Mouse (Mus musculus) E14TG2a.4 (cell line): Measurements from ENCODE around the gene Usp10.
A peak's percentile ranks its signal among the peaks of the same experiment; 100 is the strongest.

Experiments
- H3K27me3 ChIP-seq: 2 replicates; pipeline ENCODE4 v1.6.1; 2014; ENCODE audit warnings: low read length, control low read depth; ENCODE audit not compliant: insufficient read depth
- H3K36me3 ChIP-seq: 2 replicates; pipeline ENCODE4 v1.6.1; 2014; ENCODE audit warnings: low read length, control low read depth; ENCODE audit not compliant: insufficient read depth
- H3K4me1 ChIP-seq: replicated peaks from 2 replicates; pipeline ENCODE4 v1.6.1; 2014; ENCODE audit warnings: low read depth, low read length, control low read depth
- H3K4me3 ChIP-seq: replicated peaks from 2 replicates; pipeline ENCODE4 v1.5.1; 2014; ENCODE audit warnings: mild to moderate bottlenecking, low read length
- H3K9me3 ChIP-seq: 2 replicates; pipeline ENCODE4 v1.6.1; 2014; ENCODE audit warnings: low read length, control low read depth
- CTCF ChIP-seq: conservative IDR thresholded peaks from 2 replicates; pipeline ENCODE4 v1.5.1; 2014; ENCODE audit warnings: low read length
- NANOG ChIP-seq: IDR thresholded peaks from 2 replicates; pipeline ENCODE4 v1.6.1; 2014; ENCODE audit warnings: borderline replicate concordance, low read length, mixed read lengths
- POU5F1 ChIP-seq: IDR thresholded peaks from 2 replicates; pipeline ENCODE4 v1.6.1; 2014; ENCODE audit warnings: low read length, borderline replicate concordance

Usp10 gene

DNA sequence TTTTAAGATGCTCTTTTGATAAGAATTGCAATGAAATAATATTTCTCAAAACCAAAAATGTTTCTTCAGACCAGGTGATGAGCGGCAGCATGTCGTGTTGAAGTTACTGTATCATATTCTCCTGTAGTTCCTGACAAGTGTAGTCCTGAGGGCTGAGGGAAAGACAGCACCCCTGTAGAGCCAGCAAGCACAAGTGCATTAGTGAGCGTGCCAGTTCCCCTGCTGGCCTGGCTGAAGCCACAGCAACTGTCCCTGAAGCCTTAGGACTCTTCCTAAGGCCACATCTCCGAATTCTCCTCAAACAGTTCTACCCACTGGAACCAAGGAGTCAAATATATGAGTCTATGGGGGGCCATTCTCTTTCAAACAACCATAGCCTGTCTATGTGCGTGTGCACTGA is 13.1 kb downstream of the Usp10 start:
- no peak for TF ChIP-seq CTCF
- no peak for TF ChIP-seq NANOG
- TF ChIP-seq POU5F1: no peak

DNA sequence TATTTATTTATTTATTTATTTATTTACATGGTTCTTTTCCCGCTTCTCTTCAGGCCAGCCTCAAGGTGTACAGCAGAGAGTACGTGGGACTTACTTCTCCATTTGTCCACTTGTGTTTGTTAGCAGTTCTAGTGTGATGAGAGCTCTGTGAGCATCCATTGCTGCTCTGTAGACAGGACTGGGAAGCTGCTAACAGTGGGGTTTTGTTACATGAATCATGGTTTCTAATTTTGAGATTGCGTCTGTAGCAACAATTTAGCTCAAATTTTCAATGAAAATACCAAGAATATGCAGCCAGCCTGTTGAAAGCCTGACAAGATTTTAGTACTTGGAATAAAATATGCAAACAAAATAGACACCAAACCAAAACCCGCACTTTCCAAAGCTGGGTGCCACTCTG is 15.3 kb downstream of the Usp10 start:
- Histone ChIP-seq H3K4me3 (no peak overlapping the region), H3K36me3 (peaks cover 86% of the 10 kb centered on the region), H3K9me3 (no peaks in the 10 kb centered on the region), H3K27me3 (no peaks in the 10 kb centered on the region), H3K4me1 (peaks cover 98% of the 10 kb centered on the region)
- TF ChIP-seq CTCF: no peak
- no peak for TF ChIP-seq POU5F1
- TF ChIP-seq NANOG: no peak

More for the DNA sequence above, 13.1 kb downstream of the Usp10 start:
- Histone ChIP-seq H3K9me3 (no peaks in the 10 kb centered on the region), H3K36me3 (peaks cover 89% of the 10 kb centered on the region), H3K27me3 (no peaks in the 10 kb centered on the region), H3K4me1 (peaks cover 93% of the 10 kb centered on the region), H3K4me3 (0 out of 2 replicates have a peak overlapping the region, but pooled peaks have one; percentile 13)

DNA sequence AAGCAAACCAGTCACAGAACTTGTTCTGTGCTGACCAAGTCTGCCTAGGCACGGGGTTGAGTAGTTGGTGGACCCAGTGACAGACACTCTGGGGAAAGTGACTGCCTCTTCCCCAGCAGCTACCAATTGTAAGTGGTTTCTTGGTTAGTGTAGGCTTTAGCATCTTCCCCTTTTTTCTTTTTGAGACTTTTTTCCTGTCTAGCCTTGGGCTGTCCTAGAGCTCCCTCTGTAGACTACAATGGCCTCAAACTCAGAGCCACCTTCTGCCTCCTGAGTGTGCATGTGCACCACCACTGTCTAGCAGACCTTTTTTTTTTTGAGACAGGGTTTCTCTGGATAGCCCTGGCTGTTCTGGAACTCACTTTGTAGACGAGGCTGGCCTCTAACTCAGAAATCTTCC is 16.3 kb downstream of the Usp10 start:
- H3K4me3 ChIP-seq: no peak overlapping the region
- H3K36me3 ChIP-seq: peaks cover 82% of the 10 kb centered on the region
- H3K27me3 ChIP-seq: no peaks in the 10 kb centered on the region
- TF ChIP-seq NANOG (no peak), POU5F1 (no peak), CTCF (no peak)
- no peaks in the 10 kb centered on the region for H3K9me3 ChIP-seq
- peaks cover 97% of the 10 kb centered on the region for H3K4me1 ChIP-seq

DNA sequence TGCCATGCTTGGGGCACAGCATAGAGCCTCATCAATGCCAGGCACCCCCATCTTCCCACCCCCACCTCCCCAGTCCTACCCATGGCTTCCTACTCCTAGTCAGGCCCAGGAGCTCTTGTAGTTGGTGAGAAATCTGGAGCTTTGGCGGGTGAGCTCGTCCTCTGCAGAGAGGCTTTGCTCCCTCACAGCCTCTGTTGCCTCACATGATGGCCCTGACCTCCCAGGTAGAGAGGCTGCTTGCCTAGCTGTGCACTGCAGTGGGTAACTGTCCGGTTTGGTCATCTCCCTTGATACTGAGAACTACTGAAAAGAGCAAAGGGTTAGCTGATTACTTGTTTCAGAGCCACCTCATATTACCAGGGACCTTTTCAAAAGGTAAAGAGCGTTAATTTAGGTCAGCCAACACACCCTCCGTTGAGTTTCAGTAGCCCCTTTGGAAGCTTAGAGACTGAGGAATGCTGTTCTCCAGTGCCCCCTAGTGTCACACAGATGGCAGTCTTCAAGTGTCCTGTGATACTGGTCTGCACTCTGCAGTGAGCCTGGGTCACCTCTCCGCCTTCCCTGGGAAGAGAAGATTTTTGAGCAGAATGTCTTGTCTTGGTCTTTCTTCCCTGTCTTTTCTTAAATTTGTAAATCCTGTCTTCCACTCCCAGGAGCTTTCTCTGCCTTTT is 17.4 kb downstream of the Usp10 start:
- Histone ChIP-seq H3K36me3 (peaks cover 83% of the 10 kb centered on the region), H3K9me3 (no peaks in the 10 kb centered on the region), H3K4me3 (peak overlapping the region; percentile 39), H3K27me3 (no peaks in the 10 kb centered on the region), H3K4me1 (peaks cover 97% of the 10 kb centered on the region)
- TF ChIP-seq NANOG: no peak
- TF ChIP-seq POU5F1: no peak
- peak; percentile 52 for TF ChIP-seq CTCF

DNA sequence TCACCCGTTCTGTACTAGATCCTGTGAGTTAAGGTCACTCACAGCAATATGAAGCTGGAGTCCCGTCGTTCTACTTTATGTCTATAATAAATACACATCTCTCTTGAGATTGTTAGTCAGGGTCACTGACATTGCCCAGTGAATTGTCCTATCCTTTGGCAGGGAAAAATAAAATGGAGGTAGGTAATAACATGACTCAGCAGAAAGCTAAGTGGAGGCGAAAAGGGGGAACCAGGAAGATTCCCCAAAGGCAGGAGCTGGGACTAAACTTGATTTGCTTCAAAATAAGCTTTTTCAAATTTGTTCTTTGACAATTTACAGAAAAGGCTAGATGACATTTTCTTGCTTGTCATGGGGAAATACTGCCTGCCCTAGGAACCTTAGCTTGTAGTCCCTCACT is 21.2 kb downstream of the Usp10 start:
- Histone ChIP-seq H3K4me3 (no peak overlapping the region), H3K27me3 (no peaks in the 10 kb centered on the region), H3K4me1 (peaks cover 98% of the 10 kb centered on the region), H3K36me3 (peaks cover 86% of the 10 kb centered on the region), H3K9me3 (no peaks in the 10 kb centered on the region)
- TF ChIP-seq POU5F1 (no peak), NANOG (no peak), CTCF (no peak)

DNA sequence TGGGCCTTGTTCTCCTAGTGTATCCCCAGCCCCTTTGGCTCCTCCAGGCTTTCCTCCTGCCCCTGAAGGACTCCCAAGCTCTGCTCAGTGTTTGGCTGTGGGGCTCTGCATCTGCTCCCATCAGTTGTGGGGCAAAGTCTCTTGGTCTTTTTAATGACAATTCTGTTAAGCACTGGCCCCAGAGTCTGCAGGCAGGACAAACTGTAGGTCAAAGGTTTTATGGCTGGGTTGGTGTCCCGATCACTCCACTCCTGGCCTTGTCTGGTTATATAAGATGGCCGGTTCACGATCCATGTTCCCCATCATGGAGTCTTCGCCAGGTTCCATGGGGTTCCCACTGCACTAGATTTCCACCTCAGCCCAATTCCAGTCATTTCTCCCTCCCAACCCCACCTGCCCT is 23.5 kb downstream of the Usp10 start:
- TF ChIP-seq NANOG: no peak
- TF ChIP-seq CTCF: no peak
- no peak for TF ChIP-seq POU5F1
- H3K36me3 ChIP-seq: peaks cover 87% of the 10 kb centered on the region
- H3K4me3 ChIP-seq: no peak overlapping the region
- no peaks in the 10 kb centered on the region for H3K27me3 ChIP-seq
- H3K4me1 ChIP-seq: peaks cover 98% of the 10 kb centered on the region
- H3K9me3 ChIP-seq: no peaks in the 10 kb centered on the region

DNA sequence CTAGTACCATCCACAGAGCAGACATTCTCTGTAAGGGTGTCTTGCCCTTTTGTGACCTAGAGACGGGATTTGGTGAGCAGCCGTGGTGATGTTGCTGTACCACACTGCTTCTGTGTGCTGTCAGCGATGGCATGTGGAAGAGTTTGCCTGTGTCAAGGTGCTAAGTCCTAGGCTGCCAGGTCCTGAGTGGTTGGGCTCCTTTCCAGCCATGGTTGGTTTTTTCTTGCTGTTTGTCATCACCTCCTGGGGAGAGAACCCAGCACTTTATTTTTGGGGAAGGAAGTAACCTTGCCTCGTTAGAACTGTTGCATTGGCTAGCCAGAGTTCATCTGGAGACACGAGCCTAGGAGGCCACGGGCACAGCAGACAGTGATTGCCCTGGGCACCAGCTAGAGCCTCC is 25.4 kb downstream of the Usp10 start:
- Histone ChIP-seq H3K4me3 (no peak overlapping the region), H3K4me1 (peaks cover 98% of the 10 kb centered on the region), H3K27me3 (no peaks in the 10 kb centered on the region), H3K9me3 (no peaks in the 10 kb centered on the region), H3K36me3 (peaks cover 95% of the 10 kb centered on the region)
- no peak for TF ChIP-seq POU5F1
- no peak for TF ChIP-seq NANOG

DNA sequence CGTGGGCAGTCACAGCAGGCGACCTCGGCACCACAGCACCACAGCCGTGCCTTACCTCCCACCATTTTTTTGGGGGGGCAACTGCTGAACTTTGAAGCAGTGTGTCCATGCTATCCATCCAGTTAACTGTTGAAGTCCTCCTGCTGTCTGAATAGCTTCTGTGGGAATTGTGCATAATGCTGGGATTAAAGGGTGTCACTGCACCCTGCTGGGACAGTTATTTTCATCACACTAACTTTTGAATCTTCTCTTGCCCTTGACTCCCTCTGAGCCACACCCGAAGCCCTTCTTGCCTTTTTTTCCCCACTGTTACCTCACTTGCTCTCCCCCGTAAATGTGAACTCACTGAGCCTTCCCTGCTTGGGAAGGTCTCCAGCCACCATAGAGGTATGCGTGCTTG is 28.3 kb downstream of the Usp10 start:
- Histone ChIP-seq H3K27me3 (no peaks in the 10 kb centered on the region), H3K4me1 (peaks cover 96% of the 10 kb centered on the region), H3K4me3 (0 out of 2 replicates have a peak overlapping the region, but pooled peaks have one; percentile 26), H3K9me3 (no peaks in the 10 kb centered on the region), H3K36me3 (peaks cover 97% of the 10 kb centered on the region)
- TF ChIP-seq POU5F1 (no peak), NANOG (no peak), CTCF (no peak)

DNA sequence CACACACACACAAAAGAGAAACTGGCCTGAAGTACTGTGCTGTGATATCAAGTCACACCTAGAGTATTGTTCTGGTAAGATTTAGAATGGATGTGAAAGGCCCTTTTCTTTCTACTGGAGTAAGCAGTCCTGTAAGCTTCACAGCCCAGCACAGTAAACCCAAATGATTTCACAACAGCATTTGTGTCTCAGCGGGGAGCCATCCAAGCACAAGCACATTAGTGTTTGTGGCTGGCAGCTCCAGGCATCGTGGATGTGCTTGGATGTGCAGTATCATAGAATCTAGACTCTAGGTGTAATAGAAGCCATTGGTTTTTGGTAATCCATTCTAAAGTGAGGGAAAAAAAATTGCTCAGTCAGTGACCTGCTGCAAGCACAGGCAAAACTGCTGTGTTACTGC is 29.2 kb downstream of the Usp10 start:
- no peaks in the 10 kb centered on the region for H3K9me3 ChIP-seq
- H3K4me1 ChIP-seq: peaks cover 95% of the 10 kb centered on the region
- H3K36me3 ChIP-seq: peaks cover 97% of the 10 kb centered on the region
- no peak overlapping the region for H3K4me3 ChIP-seq
- TF ChIP-seq NANOG (no peak), CTCF (no peak), POU5F1 (no peak)
- no peaks in the 10 kb centered on the region for H3K27me3 ChIP-seq
